Mouse (Mus musculus): ENCODE data around the gene Klk1b8. TPM values are rescaled to one million over a fixed set of nuclear protein-coding genes. Genes with fewer than 3 reads are reported as not detected.
A peak's percentile ranks its signal among the peaks of the same experiment; 100 is the strongest.

Klk1b8 gene
- not detected for polyA plus RNA-seq (2021)

DNA sequence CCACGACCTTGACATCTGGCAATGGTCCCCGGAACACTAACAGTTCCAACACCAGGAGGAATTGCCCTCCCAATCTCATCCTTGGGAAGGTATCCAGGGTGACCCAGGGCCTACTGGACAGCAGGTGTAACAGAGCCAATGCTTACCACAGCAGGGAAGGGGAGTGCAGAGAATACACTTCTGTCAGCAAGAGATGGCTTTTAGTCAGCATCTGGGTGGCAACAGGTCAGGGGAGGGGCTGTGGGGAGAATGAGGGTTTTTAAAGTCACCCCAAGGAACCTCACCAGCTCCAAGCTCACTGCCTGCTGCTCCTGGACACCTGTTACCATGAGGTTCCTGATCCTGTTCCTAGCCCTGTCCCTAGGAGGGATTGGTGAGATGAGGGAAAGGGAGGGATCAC lies at the start of gene Klk1b8:
Gene Klk1b8 (plus strand): TSS at position 301 of the 400 bp plus-strand sequence.
- no peak for TF ChIP-seq CTCF (IDR thresholded peaks at IDR 0.05)
- in situ Hi-C loops (cut with MboI; ENCODE audit: low pct_unique_long_range_greater_than_20kb): no loop called here
- no peak for ATAC-seq
- ChIA-PET CTCF (no interaction called here), POLR2A (no interaction called here)
- no peaks in the 10 kb centered on the region for H3K27me3 ChIP-seq
- DNase-seq (ENCODE audit: low read depth, low spot score): no peak

DNA sequence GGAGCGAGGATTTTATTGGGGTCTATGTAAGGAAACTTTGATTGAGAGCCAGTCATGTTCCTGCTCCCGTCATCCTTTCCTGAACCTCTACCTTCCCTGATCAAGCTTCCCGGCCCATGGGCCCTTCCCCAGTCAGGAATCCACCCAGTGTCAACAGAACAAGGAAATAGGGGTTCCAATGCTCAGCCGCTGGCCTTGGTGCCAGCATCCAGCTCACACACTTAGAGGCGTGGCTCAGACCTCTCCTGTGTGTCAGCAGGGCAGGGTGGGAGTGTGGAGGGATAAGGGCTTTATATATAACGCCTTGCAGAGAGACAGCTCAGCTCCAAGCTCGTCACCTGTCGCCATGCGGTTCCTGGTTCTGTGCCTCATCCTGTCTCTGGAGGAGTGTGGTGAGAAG lies 35.6 kb upstream of the Klk1b8 start:
- TF ChIP-seq CTCF (IDR thresholded peaks at IDR 0.05): no peak
- CTCF ChIA-PET: no interaction called here
- no peaks in the 10 kb centered on the region for H3K27me3 ChIP-seq
- ATAC-seq (no peak), DNase-seq (ENCODE audit: low read depth, low spot score) (no peak)
- POLR2A ChIA-PET: no interaction called here
- in situ Hi-C loops (cut with MboI; ENCODE audit: low pct_unique_long_range_greater_than_20kb): no loop called here

DNA sequence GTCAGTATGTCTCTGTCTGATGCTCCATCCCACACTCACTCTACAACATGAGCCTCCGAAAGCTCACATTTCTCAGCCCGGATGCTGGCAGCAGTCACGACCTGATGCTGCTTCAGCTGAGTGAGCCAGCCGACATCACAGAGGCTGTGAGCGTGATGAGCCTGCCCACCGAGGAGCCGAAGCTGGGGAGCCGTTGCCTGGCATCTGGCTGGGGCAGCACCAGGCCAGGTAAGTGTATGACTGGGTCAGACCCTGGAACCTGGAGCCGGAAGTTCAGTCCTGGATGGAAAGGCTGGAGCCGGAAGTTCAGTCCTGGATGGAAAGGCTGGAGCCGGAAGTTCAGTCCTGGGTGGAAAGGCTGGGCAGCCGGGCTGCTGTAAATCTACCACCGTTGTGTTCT lies 32.0 kb upstream of the Klk1b8 start:
- TF ChIP-seq CTCF (IDR thresholded peaks at IDR 0.05): no peak
- POLR2A ChIA-PET: no interaction called here
- in situ Hi-C loops (cut with MboI; ENCODE audit: low pct_unique_long_range_greater_than_20kb): no loop called here
- no peaks in the 10 kb centered on the region for H3K27me3 ChIP-seq
- CTCF ChIA-PET: no interaction called here
- DNase-seq (ENCODE audit: low read depth, low spot score): no peak
- ATAC-seq: no peak

DNA sequence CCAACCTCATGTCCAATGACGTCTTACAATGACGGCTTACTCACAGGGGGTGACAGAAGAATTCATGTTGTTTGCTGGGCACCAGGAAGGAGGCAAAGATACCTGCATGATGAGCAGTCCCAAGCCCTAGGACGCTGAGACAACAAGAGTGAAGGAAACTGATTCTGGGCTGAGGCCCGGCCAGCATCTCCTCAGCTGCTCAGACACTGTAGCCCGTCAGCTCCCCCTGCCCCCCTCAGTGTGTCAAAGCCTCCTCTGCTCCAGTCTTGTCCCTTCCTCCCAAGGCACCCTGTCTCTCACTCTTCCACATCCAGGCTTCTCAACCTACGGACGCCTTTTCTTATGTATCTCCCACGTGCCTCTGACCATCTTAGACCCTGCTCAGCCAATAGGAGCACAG lies 31.6 kb upstream of the Klk1b8 start:
- ChIA-PET POLR2A (no interaction called here), CTCF (no interaction called here)
- DNase-seq (ENCODE audit: low read depth, low spot score) (no peak), ATAC-seq (no peak)
- no peak for TF ChIP-seq CTCF (IDR thresholded peaks at IDR 0.05)
- H3K27me3 ChIP-seq: no peaks in the 10 kb centered on the region
- in situ Hi-C loops (cut with MboI; ENCODE audit: low pct_unique_long_range_greater_than_20kb): no loop called here

DNA sequence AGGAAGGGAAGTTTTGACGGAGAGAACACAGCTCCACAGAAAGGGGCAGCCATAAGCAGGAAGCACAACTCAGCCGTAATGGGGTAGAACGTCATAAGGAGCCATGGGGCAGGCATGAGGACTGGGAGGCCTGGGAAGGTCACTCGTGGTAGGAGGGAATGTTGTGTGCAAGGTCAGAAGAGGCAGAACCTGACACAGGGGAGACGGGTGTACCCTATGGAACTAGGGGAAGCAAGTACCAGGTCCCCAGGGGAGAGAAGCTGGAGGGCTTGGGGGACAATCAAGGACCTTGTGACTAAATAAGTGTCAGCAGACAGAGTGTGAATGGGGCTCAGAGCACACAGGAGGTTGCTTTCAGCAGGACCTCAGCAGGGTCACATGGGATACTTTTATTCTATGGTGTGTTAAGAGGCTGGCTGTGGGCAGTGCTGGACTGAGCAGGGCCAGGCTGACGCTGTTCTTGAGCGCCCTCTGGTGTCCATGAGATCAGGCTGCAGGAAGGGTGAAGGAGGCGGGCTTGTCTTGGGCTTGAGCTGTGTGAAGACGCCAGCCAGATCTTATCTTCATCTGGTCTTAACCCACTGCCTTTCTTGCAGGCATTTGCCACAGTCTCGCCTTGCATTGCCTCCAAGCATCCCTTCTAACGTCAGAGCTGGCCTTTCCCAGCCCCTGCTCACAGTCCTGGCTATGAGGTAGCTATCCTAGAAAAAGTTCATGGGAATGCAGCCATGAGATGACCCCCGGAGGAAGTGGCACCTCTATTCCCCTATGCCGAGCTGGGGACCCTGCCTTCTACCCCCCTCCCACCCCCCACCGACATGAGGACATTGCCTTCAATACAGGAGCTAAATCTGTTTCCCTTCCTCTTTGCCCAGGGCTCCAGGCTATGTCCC lies 30.7 kb upstream of the Klk1b8 start:
- ChIA-PET CTCF (interaction anchor here (0.9 kb wide), 1 partner anchor 10 kb away, joined by 4 read pairs; no protein-coding TSS in a partner anchor), POLR2A (no interaction called here)
- in situ Hi-C loops (cut with MboI; ENCODE audit: low pct_unique_long_range_greater_than_20kb): no loop called here
- ATAC-seq (peak; percentile 74), DNase-seq (ENCODE audit: low read depth, low spot score) (peak; percentile 3)
- H3K27me3 ChIP-seq: no peaks in the 10 kb centered on the region
- peak; percentile 74 for TF ChIP-seq CTCF (IDR thresholded peaks at IDR 0.05)

DNA sequence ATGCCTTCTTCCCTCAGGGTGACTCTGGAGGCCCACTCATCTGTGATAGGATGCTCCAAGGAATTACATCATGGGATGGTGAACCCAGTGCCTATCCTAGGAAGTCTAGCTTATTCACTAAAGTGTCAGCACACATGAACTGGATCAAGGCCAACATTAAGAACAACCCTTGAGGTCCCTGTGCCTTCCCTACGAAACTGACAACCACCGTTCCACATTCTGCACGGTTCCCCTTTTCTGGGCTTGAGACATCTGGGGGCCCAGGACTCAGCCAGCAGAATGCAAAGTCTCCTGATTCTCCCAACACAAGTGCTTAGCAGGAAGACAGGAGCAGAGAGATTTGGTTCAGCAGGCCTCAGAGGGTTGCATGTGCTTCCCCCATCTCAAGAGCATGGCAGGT lies 29.9 kb upstream of the Klk1b8 start:
- ChIA-PET CTCF (interaction anchor here (0.9 kb wide), 1 partner anchor 10 kb away, joined by 4 read pairs; no protein-coding TSS in a partner anchor), POLR2A (no interaction called here)
- no peak for DNase-seq (ENCODE audit: low read depth, low spot score)
- no peaks in the 10 kb centered on the region for H3K27me3 ChIP-seq
- ATAC-seq: no peak
- in situ Hi-C loops (cut with MboI; ENCODE audit: low pct_unique_long_range_greater_than_20kb): no loop called here
- TF ChIP-seq CTCF (IDR thresholded peaks at IDR 0.05): no peak

DNA sequence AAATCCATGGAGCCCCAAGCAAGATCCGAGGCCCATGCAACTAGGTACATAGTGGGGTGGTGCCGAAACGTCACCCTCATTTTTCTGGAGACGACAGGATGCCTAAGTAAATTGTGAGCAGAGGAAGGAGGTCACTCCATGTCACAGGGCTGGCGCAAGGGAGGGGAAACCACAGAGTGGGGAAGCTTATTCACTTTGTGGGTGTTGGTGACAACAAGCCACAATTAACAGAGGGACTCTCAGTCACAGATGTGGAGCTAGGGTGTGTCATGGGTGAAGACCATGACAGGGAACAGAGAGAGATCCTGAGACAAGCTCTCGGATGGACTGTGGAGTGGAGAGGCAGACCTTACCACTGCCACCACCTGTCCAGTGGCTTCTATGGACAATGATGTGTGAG lies 29.4 kb upstream of the Klk1b8 start:
- ChIA-PET POLR2A (no interaction called here), CTCF (no interaction called here)
- in situ Hi-C loops (cut with MboI; ENCODE audit: low pct_unique_long_range_greater_than_20kb): no loop called here
- TF ChIP-seq CTCF (IDR thresholded peaks at IDR 0.05): no peak
- no peak for DNase-seq (ENCODE audit: low read depth, low spot score)
- H3K27me3 ChIP-seq: no peaks in the 10 kb centered on the region
- no peak for ATAC-seq

DNA sequence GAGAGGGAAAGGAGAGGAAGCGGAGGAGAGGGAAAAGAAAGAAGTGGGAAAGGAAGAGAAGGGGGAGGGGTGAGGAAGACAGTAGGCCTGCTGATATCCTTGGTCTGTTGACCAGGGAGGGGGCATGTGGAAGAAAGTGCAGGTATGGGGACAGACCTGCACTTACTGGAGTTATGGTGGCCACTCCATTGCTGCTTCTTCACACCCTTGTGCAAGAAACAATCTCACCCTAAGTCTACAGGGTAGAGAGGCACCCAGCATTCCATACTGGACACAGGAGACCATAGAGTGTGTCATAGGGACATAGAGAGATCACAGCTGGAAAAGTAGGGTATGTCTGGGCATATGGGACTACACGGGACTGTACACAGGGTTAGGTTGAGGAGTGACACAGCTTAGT lies 28.5 kb upstream of the Klk1b8 start:
- no peak for TF ChIP-seq CTCF (IDR thresholded peaks at IDR 0.05)
- POLR2A ChIA-PET: no interaction called here
- H3K27me3 ChIP-seq: no peaks in the 10 kb centered on the region
- in situ Hi-C loops (cut with MboI; ENCODE audit: low pct_unique_long_range_greater_than_20kb): no loop called here
- CTCF ChIA-PET: no interaction called here
- ATAC-seq (no peak), DNase-seq (ENCODE audit: low read depth, low spot score) (no peak)

DNA sequence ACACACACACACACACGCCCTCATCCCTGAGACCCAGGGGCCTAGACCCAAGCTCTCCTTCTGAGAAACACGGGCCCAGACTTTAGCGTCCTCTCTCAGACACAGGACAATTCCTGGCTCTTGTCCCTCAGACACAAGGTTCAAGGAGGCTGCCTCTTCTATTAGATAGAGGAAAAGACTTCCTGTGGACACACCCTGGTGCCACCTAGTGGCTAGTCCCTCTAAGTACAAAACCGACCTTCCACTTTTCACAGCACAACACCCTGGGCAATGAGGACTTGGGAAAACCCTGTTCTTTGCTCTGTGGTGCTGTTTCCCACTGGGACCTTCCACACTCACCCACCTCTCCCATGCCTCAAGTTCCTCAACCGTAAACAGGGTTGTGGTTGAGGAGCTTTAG lies 24.5 kb upstream of the Klk1b8 start:
- ChIA-PET CTCF (no interaction called here), POLR2A (interaction anchor here (0.8 kb wide), 1 partner anchor 93 kb away, joined by 4 read pairs; no protein-coding TSS in a partner anchor)
- H3K27me3 ChIP-seq: no peaks in the 10 kb centered on the region
- DNase-seq (ENCODE audit: low read depth, low spot score): no peak
- no peak for TF ChIP-seq CTCF (IDR thresholded peaks at IDR 0.05)
- in situ Hi-C loops (cut with MboI; ENCODE audit: low pct_unique_long_range_greater_than_20kb): no loop called here
- ATAC-seq: no peak

DNA sequence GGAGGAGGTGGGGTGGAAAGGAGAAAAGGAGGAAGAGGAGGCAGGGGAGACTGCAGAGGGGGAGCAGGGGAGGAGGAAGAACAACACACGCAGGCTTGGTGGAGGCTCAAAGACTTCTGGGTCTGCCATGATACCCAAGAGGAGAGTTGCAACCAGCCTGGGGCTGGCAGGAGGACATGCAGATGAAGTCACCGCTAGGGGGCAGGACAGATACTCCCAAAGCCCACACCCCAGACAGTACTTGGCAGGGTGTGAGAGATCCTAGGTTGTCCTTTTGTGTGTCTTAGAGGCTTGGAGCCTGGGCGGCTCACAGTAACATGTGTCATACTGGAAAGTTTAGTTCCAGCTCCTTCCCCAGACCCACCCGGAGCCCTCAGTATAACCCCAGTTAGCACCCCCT lies 21.9 kb upstream of the Klk1b8 start:
- ChIA-PET POLR2A (no interaction called here), CTCF (no interaction called here)
- in situ Hi-C loops (cut with MboI; ENCODE audit: low pct_unique_long_range_greater_than_20kb): no loop called here
- ATAC-seq (no peak), DNase-seq (ENCODE audit: low read depth, low spot score) (no peak)
- H3K27me3 ChIP-seq: no peaks in the 10 kb centered on the region
- no peak for TF ChIP-seq CTCF (IDR thresholded peaks at IDR 0.05)

DNA sequence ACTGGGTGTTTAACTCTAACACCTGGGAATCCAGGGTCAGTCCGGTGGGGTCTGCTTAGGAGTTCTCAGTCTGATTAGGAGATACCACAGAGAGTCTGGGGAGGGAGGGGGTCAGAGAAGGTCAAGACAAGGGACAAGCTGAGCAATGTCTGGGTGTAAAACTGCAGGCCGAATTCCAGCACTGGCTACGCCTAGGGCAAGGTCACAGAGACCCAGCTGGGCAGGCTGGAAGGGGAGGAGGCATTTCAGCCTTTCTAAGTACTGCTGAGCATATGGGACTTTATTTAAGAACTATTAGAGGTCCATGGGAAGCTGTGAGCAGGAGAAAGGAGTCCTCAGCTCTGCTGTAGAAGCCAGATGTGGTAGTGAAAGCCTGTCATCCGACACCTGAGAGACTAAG lies 18.1 kb upstream of the Klk1b8 start:
- POLR2A ChIA-PET: no interaction called here
- in situ Hi-C loops (cut with MboI; ENCODE audit: low pct_unique_long_range_greater_than_20kb): no loop called here
- H3K27me3 ChIP-seq: no peaks in the 10 kb centered on the region
- ATAC-seq (no peak), DNase-seq (ENCODE audit: low read depth, low spot score) (no peak)
- CTCF ChIA-PET: no interaction called here
- no peak for TF ChIP-seq CTCF (IDR thresholded peaks at IDR 0.05)

DNA sequence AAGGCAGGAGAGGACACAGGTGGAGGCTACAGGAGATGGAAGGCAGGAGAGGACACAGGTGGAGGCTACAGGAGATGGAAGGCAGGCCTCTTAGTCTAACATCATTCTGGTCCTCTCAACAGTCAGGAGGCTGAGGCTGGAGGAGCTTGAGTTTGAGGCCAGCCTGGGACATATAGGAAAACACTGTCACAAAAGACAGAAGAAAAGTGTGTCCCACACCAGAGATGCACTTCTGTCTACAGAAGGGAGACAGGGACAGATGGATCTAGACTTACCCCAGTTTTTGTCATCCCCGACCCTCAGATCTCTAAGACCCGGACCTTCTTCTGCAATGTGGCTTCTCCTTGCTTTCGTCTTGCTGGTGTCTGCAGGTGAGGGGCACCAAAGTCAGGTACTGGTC lies 17.0 kb upstream of the Klk1b8 start, which contains the start of gene Klk15:
Gene Klk15 (plus strand): TSS at position 301 of the 400 bp plus-strand sequence.
- DNase-seq (ENCODE audit: low read depth, low spot score): no peak
- ChIA-PET POLR2A (no interaction called here), CTCF (interaction anchor here (1.3 kb wide), 1 partner anchor 10 kb away, joined by 4 read pairs; no protein-coding TSS in a partner anchor)
- no peaks in the 10 kb centered on the region for H3K27me3 ChIP-seq
- no peak for TF ChIP-seq CTCF (IDR thresholded peaks at IDR 0.05)
- in situ Hi-C loops (cut with MboI; ENCODE audit: low pct_unique_long_range_greater_than_20kb): no loop called here
- no peak for ATAC-seq

All from Patski (cell line).